Mouse (Mus musculus) forebrain, embryonic 11.5 days (tissue): ENCODE measurements at regions not wholly inside any gene's neighbourhood (a gene's known extent, or its start where the extent isn't known, plus 50 kb on each side); places are given as distances from the start of the nearest gene placed in this dataset.

Experiments used
- ATAC-seq: fragments of 200-750 bp; cut with Nextera tagmentation; replicated peaks from 2 replicates; pipeline ENCODE4 v1.8.0; 2017; ENCODE audit warnings: moderate TSS enrichment; ENCODE audit not compliant: low FRiP score
- DNase-seq: peaks from one replicate; pipeline ENCODE4 v3.0.0-alpha.2; 2017; ENCODE audit warnings: low spot score
- H3K27ac ChIP-seq: fragments of 300-500 bp; sonication (generic); 2 replicates; pipeline ENCODE4 v1.5.1; 2014; ENCODE audit warnings: low read depth, low read length
- H3K27me3 ChIP-seq: fragments of 300-500 bp; sonication (generic); 2 replicates; pipeline ENCODE4 v1.6.1; 2014; ENCODE audit warnings: mild to moderate bottlenecking, low read length, mixed read lengths; ENCODE audit not compliant: control insufficient read depth, insufficient read depth
- H3K36me3 ChIP-seq: fragments of 300-500 bp; sonication (generic); 2 replicates; pipeline ENCODE4 v1.6.1; 2014; ENCODE audit warnings: mild to moderate bottlenecking, low read length, moderate library complexity, mixed read lengths; ENCODE audit not compliant: control insufficient read depth, insufficient read depth
- H3K4me1 ChIP-seq: fragments of 300-500 bp; sonication (generic); replicated peaks from 2 replicates; pipeline ENCODE4 v1.6.1; 2014; ENCODE audit warnings: low read length, mixed read lengths; ENCODE audit not compliant: control insufficient read depth, insufficient read depth
- H3K4me2 ChIP-seq: fragments of 300-500 bp; sonication (generic); 2 replicates; pipeline ENCODE4 v1.6.1; 2014; ENCODE audit warnings: low read depth, mild to moderate bottlenecking, low read length, moderate library complexity, mixed read lengths; ENCODE audit not compliant: severe bottlenecking
- H3K4me3 ChIP-seq: fragments of 300-500 bp; sonication (generic); 2 replicates; pipeline ENCODE4 v1.5.1; 2014; ENCODE audit warnings: low read depth, low read length
- H3K9ac ChIP-seq: fragments of 300-500 bp; sonication (generic); 2 replicates; pipeline ENCODE4 v1.6.1; 2014; ENCODE audit warnings: low read length
- H3K9me3 ChIP-seq: fragments of 300-500 bp; sonication (generic); 2 replicates; pipeline ENCODE4 v1.6.1; 2016; ENCODE audit warnings: low read length, mixed read lengths; ENCODE audit not compliant: control insufficient read depth
- WGBS: fragments of 180-500 bp; shearing (Covaris S2); extraction: QIAGEN DNeasy Blood & Tissue Kit; methylation state at CpG from one replicate; pipeline ENCODE4 v1.1.7; 2014; 5-methylcytosine and 5-hydroxymethylcytosine counted together

- DNase-seq (no peak), ATAC-seq (no peak)
- no peak overlapping the region for H3K27ac ChIP-seq
- H3K9me3 ChIP-seq = no peaks in the 10 kb centered on the region
- 74% methylated on average over 3 of the region's 3 CpGs for WGBS
- no peaks in the 10 kb centered on the region; the same call in 1 of the 2 replicates for H3K27me3 ChIP-seq
- H3K36me3 ChIP-seq = no peaks in the 10 kb centered on the region
- H3K4me3 ChIP-seq = no peak overlapping the region
- 0 out of 2 replicates have a peak, but pooled peaks cover 5% of the 10 kb centered on the region for H3K4me1 ChIP-seq
- H3K4me2 ChIP-seq = no peak overlapping the region
- H3K9ac ChIP-seq = no peak overlapping the region
Measured at GRCm38 (mm10) chr14:65476699-65477098, 118.5 kb downstream of the Zfp395 start.

- Histone ChIP-seq H3K4me1 (0 out of 2 replicates have a peak, but pooled peaks cover 5% of the 10 kb centered on the region), H3K36me3 (no peaks in the 10 kb centered on the region), H3K4me2 (no peak overlapping the region), H3K9ac (no peak overlapping the region), H3K4me3 (no peak overlapping the region), H3K27ac (no peak overlapping the region), H3K27me3 (no peaks in the 10 kb centered on the region; the same call in 1 of the 2 replicates), H3K9me3 (no peaks in the 10 kb centered on the region)
- DNase-seq (no peak), ATAC-seq (no peak)
- whole genome bisulfite sequencing = 87% methylated on average over 5 of the region's 5 CpGs
Measured at GRCm38 (mm10) chr14:65479744-65480143, 121.6 kb downstream of the Zfp395 start.

DNA sequence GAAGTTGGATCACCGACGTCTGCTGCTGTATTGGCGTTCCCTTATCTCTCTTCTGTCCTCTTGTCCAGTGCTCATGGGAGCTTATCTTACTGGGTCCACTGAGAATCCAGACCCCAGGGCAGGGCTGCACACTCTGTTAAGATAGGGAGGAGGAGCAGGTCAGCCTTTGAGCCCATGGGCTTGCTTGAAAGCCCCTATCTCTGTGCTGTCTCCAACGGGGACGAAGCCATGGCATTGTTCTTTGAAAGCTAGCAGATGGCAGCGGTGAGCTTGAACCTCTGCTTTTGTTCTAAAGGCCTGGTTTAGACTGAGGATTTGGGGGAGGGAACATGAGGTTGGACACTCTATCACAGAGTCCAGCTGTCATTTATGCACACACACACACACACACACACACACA, 122.2 kb downstream of the Zfp395 start:
- H3K27me3 ChIP-seq = no peaks in the 10 kb centered on the region; the same call in 1 of the 2 replicates
- DNase-seq = no peak
- H3K9ac ChIP-seq = no peak overlapping the region
- H3K4me1 ChIP-seq = 0 out of 2 replicates have a peak, but pooled peaks cover 5% of the 10 kb centered on the region
- H3K9me3 ChIP-seq = no peaks in the 10 kb centered on the region
- no peak overlapping the region for H3K27ac ChIP-seq
- H3K4me3 ChIP-seq = no peak overlapping the region
- 53% methylated on average over 6 of the region's 6 CpGs for WGBS
- no peak overlapping the region for H3K4me2 ChIP-seq
- H3K36me3 ChIP-seq = no peaks in the 10 kb centered on the region
- ATAC-seq = 0 out of 2 replicates have a peak, but pooled peaks have one; percentile 24
